Mouse (Mus musculus): ENCODE measurements at regions not wholly inside any gene's neighbourhood (a gene's known extent, or its start where the extent isn't known, plus 50 kb on each side); places are given as distances from the start of the nearest gene placed in this dataset.
A peak's percentile ranks its signal among the peaks of the same experiment; 100 is the strongest.

DNA sequence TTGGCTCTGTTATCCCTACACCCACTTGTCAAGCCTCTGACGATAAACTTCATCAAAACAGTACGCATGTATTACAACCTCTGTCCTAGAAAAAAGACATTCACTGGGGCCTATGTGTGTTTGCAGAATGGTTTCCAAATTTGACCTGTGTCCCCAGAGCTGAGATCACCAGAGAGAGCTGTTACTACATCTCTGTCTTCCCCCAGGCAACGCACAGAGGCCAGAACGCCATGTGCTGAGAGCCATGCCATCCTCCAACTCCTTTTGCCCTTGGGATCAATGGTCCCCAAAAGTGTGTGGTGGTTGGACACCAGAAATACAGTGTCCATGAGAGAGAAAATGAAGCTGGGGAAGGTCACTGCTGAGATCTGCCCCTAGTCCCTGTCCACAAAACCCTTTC lies 137.1 kb downstream of the Tomm20 start:
- no peak for DNase-seq (ENCODE audit: low spot score)

DNA sequence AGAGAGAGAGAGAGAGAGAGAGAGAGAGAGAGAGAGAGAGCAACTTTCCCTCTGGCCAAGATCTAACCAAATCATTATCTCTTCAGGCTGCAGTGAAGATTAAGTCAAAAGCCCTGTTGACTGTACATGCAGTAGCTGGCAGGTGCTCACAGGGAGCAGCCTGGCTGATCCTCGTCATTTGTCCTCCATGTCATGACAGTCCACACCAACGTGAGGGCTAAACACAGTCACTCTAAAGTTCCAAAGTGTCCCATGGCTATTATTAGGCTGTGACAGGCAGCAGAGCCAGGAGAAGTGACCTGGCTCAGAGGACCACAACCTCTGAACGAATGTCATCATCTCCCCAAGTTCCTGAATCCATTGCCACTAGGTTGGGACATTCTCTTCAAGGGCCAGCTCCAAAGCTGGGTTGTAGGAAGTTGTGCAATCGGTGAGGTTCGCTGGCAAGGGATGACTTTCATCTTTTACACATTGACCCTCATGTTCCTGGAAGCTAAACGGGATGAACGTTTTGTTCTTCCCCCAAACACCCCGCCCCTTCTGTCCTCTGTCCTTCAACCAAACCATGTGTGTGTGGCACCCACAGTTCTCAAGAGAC lies 138.4 kb downstream of the Tomm20 start:
- DNase-seq (ENCODE audit: low spot score): no peak

GRCm38 (mm10) chr8:126806591-126806990 lies 139.1 kb downstream of the Tomm20 start:
- DNase-seq (ENCODE audit: low spot score): no peak

DNA sequence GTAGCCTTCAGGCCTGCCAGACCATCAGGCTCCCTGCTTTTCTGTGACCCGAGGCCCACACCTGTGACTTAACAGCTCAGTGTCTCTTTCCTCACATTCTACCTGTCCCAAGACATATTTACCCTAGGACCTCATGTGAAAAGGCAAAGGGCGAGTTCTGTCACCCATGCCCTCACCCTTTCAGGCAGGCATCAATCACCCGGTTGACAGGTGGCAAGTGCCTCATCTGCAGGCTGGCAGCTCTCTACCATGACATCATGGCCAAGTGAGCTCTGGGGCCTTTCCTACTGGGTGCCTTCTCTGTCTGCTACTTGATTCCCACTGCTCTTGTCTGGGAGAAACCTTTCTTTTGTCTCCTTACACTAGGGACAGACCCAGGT lies 139.5 kb downstream of the Tomm20 start:
- DNase-seq (ENCODE audit: low spot score): no peak

GRCm38 (mm10) chr8:126805365-126806180 lies 140.1 kb downstream of the Tomm20 start:
- DNase-seq (ENCODE audit: low spot score): peak; percentile 49

DNA sequence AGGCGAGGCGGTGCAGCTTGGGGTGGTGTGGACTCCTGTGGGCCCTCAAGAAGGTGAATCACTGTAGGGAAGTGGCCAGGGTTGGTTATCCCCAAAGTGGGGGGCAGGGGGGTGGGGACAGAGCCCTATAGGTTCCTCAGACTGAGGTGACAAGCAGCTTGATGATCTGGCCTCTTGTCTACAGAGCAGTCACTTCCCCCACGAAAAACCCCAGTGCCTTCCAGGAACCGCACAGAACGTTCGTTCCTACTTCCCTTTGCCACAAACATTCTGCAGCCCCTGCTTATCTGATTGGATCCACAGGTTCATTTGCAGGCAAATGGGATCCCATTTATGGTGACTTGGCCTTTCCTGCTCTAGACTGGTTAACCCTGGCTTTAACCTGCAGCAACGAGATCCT lies 141.5 kb downstream of the Tomm20 start:
- DNase-seq (ENCODE audit: low spot score): no peak

- no peak for DNase-seq (ENCODE audit: low spot score)
Measured at GRCm38 (mm10) chr8:126802641-126803040, 143.0 kb downstream of the Tomm20 start.

GRCm38 (mm10) chr8:126800976-126801375 lies 144.7 kb downstream of the Tomm20 start:
- DNase-seq (ENCODE audit: low spot score): no peak

- DNase-seq (ENCODE audit: low spot score): no peak
Measured at GRCm38 (mm10) chr8:126797571-126798334, 147.9 kb downstream of the Tomm20 start.

DNA sequence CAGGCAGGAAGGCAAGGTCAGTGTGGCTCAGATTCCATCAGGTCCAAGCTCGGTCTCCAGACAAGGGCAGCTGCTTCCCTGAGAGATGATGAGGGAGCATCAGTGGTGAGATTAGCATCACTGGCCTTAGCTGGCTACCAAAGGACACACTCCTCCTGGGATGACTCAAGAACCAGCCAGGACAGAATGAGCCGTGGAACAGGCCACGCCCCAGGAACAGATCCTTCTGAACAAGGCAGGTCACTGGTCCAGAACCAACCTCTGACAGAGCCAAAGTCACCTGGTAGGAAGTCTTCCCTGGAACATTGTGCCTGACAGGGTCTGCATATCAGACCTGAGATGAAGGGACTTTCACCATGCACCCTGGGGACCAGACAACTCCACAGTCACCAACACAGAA lies 152.0 kb downstream of the Tomm20 start:
- no peak for DNase-seq (ENCODE audit: low spot score)

DNA sequence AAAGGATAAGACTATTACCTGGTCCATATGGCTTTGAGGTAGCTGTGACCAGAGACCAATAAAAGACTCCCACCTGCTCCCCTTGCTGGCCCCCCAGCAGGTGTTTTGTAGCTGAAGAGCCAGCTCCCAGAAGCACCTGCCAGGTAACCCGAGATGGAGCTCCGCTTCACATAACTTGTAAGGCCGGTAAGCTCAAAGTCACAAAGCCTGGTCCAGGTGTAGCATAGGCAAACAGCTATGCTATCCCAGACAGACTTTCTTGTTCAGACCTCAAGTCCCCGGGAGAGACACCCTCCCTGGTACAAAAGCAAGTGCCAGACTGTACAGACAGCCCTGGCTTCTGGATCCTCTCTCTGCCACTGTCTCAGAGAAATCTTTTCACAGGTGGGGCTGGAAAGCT lies 154.6 kb downstream of the Tomm20 start:
- DNase-seq (ENCODE audit: low spot score): no peak

DNA sequence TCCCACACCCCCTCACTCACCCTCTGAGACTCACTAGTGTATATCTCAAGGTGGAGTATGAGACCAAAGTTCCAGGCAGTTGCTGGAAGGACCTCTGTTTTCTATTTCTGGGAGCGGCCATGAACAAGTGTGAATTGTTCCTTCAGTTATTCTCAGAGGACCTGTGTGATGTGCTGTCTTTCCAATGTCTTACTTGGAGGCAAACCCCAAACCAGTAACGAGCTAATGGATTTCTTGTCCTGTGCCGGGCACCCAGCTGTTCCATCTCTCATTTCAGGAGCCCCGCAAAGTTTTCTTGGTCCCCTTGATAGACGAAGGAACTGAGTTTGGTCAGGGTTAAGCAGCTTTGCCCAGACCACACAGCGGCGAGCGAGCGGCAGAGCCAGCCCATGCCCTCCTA lies 155.4 kb downstream of the Tomm20 start:
- DNase-seq (ENCODE audit: low spot score): no peak

- DNase-seq (ENCODE audit: low spot score): peak; percentile 29
Measured at GRCm38 (mm10) chr8:126789076-126789475, 156.6 kb downstream of the Tomm20 start.

DNA sequence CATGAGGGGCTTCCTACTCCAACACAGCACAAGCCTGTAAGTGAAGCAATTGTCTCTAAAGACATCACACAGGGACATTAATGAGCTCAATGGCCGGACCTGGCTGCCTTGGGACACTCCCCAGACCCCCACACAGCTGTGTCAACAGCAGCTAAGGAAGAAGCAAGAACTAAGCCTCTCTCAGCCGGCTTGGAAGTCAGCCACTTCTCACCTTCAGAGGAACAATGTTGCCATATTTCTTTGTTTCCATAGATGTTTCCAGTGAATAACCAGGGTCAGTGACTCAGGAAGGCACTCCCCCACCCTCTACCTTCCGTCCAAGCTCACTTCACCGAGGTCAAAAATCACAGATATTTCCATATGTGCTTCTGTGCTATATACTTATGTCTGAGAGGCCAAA lies 157.0 kb downstream of the Tomm20 start:
- peak; percentile 28 for DNase-seq (ENCODE audit: low spot score)

DNA sequence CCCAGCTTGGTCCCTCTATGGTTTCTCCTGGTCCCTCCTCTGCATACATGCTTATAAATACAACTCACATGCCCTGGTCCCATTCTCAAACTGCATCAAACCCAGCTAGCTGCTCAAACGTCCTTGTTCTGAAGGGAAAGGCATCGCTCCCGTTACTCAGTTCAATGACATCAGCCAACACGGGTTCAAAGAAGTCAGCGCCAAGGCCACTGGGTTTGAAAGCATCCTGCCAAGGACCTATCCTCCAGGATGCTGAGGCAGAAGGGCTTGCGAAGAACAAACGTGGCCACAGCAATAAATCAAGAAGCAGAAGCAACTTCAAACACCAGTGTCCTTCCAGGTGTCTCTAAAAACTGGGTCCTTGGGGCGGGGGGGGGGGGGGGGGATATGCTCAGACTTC lies 158.2 kb downstream of the Tomm20 start:
- DNase-seq (ENCODE audit: low spot score): no peak

GRCm38 (mm10) chr8:126785211-126785610 lies 160.4 kb downstream of the Tomm20 start:
- no peak for DNase-seq (ENCODE audit: low spot score)

- DNase-seq (ENCODE audit: low spot score): no peak
Measured at GRCm38 (mm10) chr8:126784604-126785003, 161.0 kb downstream of the Tomm20 start.

DNA sequence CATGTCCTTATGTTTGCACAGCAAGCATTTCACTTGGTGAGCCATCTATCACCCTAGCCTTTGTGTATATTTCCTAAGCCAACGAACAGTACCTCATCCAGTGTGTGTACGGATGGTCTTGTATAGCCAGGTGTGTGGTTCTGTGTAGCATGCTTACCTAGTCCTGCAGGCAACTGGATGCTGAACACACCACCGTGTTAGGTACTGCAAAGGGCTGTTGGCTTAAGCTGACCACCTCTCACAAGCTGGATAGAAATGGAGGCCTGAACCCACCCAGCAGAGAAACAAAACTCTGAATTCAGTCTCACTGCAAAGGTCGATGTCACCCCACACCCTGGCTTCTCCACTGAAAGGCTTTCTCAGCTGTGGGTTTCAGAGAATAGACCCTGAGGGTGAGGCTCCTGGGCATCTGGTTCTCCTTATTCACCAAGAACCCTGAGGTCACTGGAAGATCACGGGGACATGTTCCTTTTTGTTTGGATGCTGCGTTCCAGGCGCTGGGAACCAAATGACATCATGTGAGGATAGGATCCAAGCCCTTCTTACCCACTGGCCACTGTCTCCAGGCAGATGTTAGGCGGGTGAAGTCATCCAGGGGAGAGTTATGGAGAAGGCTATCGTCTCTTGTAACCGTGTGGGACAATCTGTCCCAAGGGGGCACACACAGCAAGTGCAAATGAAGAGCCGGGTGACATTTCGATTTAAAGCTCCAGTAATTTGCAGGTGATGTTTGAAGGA lies 161.8 kb downstream of the Tomm20 start:
- DNase-seq (ENCODE audit: low spot score): no peak

- no peak for DNase-seq (ENCODE audit: low spot score)
Measured at GRCm38 (mm10) chr8:126778673-126779072, 167.0 kb downstream of the Tomm20 start.

- no peak for DNase-seq (ENCODE audit: low spot score)
Measured at GRCm38 (mm10) chr8:126778131-126778530, 167.5 kb downstream of the Tomm20 start.

- no peak for DNase-seq (ENCODE audit: low spot score)
Measured at GRCm38 (mm10) chr8:126776605-126777469, 168.8 kb downstream of the Tomm20 start.
